Mouse (Mus musculus): ENCODE measurements around the gene Krt79. TPM values are rescaled to one million over a fixed set of nuclear protein-coding genes. Genes with fewer than 3 reads are reported as not detected.

Krt79 gene
- polyA plus RNA-seq, 3 experiments from 2014 or later: not detected

GRCm38 (mm10) chr15:101929666-101930065, 10.5 kb downstream of the Krt79 start:
- no peak for ATAC-seq

- no peak for ATAC-seq
Measured at GRCm38 (mm10) chr15:101929087-101929486, 11.0 kb downstream of the Krt79 start.

- ATAC-seq: no peak
Measured at GRCm38 (mm10) chr15:101927340-101928080, 12.6 kb downstream of the Krt79 start.

- no peak for ATAC-seq
Measured at GRCm38 (mm10) chr15:101925041-101925440, 15.1 kb downstream of the Krt79 start.

- ATAC-seq: no peak
Measured at GRCm38 (mm10) chr15:101924635-101925034, 15.5 kb downstream of the Krt79 start, which contains the start of gene Krt4. TSS of gene Krt4 (minus strand) at chr15:101924735.

GRCm38 (mm10) chr15:101922296-101922695, 17.8 kb downstream of the Krt79 start:
- no peak for ATAC-seq

GRCm38 (mm10) chr15:101916072-101916471, 24.1 kb downstream of the Krt79 start:
- no peak for ATAC-seq

GRCm38 (mm10) chr15:101904849-101905248, 35.3 kb downstream of the Krt79 start:
- no peak for ATAC-seq

- ATAC-seq: no peak
Measured at GRCm38 (mm10) chr15:101902171-101903149, 37.7 kb downstream of the Krt79 start.

- no peak for ATAC-seq
Measured at GRCm38 (mm10) chr15:101895216-101895615, 44.9 kb downstream of the Krt79 start.

- no peak for ATAC-seq
Measured at GRCm38 (mm10) chr15:101892820-101893219, 47.3 kb downstream of the Krt79 start, which contains the start of gene Krt76. TSS of gene Krt76 (minus strand) at chr15:101892920.

- no peak for ATAC-seq
Measured at GRCm38 (mm10) chr15:101879776-101880175, 60.3 kb downstream of the Krt79 start.

Other genes starting within 250 kb of the Krt79 start
- not detected for gene Krt6a, start 246.0 kb downstream of the Krt79 start, polyA plus RNA-seq (2017; shearing (Covaris generic))
- not detected for gene Krt5, start 227.4 kb downstream of the Krt79 start, polyA plus RNA-seq (2017; shearing (Covaris generic))
- not detected for gene Krt71, start 197.2 kb downstream of the Krt79 start, polyA plus RNA-seq (2017; shearing (Covaris generic))
- gene Krt72, start 153.9 kb downstream of the Krt79 start, polyA plus RNA-seq (2017; shearing (Covaris generic)): not detected
- not detected for gene Krt73, start 138.0 kb downstream of the Krt79 start, polyA plus RNA-seq (2017; shearing (Covaris generic))
- not detected for gene Krt2, start 122.2 kb downstream of the Krt79 start, polyA plus RNA-seq (2017; shearing (Covaris generic))
- gene Krt1, start 89.5 kb downstream of the Krt79 start, polyA plus RNA-seq (2017; shearing (Covaris generic)): not detected
- gene Krt77, start 70.6 kb downstream of the Krt79 start, polyA plus RNA-seq (2017; shearing (Covaris generic)): not detected
- gene Krt76, start 47.4 kb downstream of the Krt79 start, polyA plus RNA-seq (2017; shearing (Covaris generic)): not detected
- gene Krt4, start 15.6 kb downstream of the Krt79 start, polyA plus RNA-seq (2017; shearing (Covaris generic)): not detected
- gene Krt78, start 14.0 kb upstream of the Krt79 start, polyA plus RNA-seq (2017; shearing (Covaris generic)): not detected
- under 1 TPM in 1 of 3 experiments, not detected in 2; 0.23 TPM for gene Krt8, start 64.2 kb upstream of the Krt79 start, polyA plus RNA-seq (2017; shearing (Covaris generic))
- 1 to 10 TPM in 2 of 3 experiments, under 1 TPM in 1; 0.41 to 1.2 (median 1.2) TPM for gene Krt18, start 87.9 kb upstream of the Krt79 start, polyA plus RNA-seq (2017; shearing (Covaris generic))
- gene Eif4b, start 133.4 kb upstream of the Krt79 start, polyA plus RNA-seq (2017; shearing (Covaris generic)): 100 to 1,000 TPM in 2 of 3 experiments, 10 to 100 TPM in 1; 90.5 to 131 (median 129) TPM
- gene Tns2, start 160.1 kb upstream of the Krt79 start, polyA plus RNA-seq (2017; shearing (Covaris generic)): 1 to 10 TPM; 3.3 to 4.2 (median 3.8) TPM
- gene Spryd3, start 195.9 kb upstream of the Krt79 start, polyA plus RNA-seq (2017; shearing (Covaris generic)): 10 to 100 TPM; 32.1 to 44.8 (median 33.6) TPM
- under 1 TPM in 1 of 3 experiments, not detected in 2; 0.33 TPM for gene Igfbp6, start 204.0 kb upstream of the Krt79 start, polyA plus RNA-seq (2017; shearing (Covaris generic))
- gene Soat2, start 210.2 kb upstream of the Krt79 start, polyA plus RNA-seq (2017; shearing (Covaris generic)): 1 to 10 TPM in 2 of 3 experiments, under 1 TPM in 1; 0.94 to 4.9 (median 1.3) TPM